Mouse (Mus musculus) megakaryocyte, adult 5-6 weeks (primary cell): ENCODE data around the gene Mgp. TPM values are rescaled to one million over a fixed set of nuclear protein-coding genes. Genes with fewer than 3 reads are reported as not detected.
"Not testable (repeated sequence)": the region's sequence is repeated elsewhere in the genome, so short reads cannot be mapped to it uniquely, and the experiment has no call there.

Experiments used
- ATAC-seq: 2 replicates; pipeline ENCODE4 v1.8.0; 2016; ENCODE audit warnings: mild to moderate bottlenecking, inconsistent platforms; ENCODE audit not compliant: poor library complexity, severe bottlenecking
- total RNA-seq, 2 experiments: library from RNA; stranded (forward) in 1 of 2; stranded (reverse) in 1 of 2; fragments of 153-499, 151-499 nt in 1 of 2; fragments of 221-1000, 200-1000 nt in 1 of 2; gene quantifications; 2 replicates each; pipeline versions ENCODE4 v1.2.3 to v1.2.4; 2015 to 2017

The Mgp gene
- total RNA-seq, 2 experiments from 2014 or later = 0.42 TPM; not detected in 1

DNA sequence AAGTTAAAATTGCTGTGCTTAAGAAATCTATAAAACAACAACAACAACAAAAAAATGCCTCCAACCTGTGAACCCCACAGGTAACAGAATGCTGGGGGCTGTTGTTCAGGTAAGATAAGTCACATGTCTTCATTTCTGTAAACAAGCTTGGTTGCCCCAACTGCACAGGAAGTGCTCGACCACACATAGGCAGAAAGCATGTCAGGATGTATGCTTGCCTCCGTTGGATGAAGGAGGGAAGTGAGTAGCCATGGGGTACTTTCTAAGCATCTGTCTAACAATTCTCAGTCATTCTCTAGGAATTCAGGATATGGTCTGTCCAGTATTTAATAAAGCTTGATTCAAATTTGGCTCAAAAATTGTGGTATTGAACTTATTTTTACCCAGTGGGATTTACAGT lies 23.3 kb upstream of the Mgp start:
- ATAC-seq = peak; percentile 62

DNA sequence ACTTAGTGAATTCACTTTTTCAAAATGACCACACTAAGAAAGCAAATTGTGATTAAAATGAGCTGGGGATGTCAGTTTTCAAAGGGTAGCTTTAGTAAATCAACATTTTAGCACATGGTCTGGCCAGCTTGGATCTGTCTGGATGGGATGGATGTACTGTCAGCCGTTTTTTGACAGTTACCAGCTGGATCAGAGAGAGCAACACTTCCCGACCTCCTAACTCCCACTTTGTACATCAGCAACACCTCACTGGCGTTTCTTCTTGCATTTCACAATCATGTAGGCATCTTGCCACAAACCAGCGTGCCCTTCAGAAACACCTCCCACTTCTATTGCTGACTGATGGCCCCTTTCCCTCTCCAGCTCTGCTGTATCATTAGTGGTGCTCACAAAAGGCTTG lies 22.6 kb upstream of the Mgp start:
- 0 out of 2 replicates have a peak, but pooled peaks have one; percentile 22 for ATAC-seq

DNA sequence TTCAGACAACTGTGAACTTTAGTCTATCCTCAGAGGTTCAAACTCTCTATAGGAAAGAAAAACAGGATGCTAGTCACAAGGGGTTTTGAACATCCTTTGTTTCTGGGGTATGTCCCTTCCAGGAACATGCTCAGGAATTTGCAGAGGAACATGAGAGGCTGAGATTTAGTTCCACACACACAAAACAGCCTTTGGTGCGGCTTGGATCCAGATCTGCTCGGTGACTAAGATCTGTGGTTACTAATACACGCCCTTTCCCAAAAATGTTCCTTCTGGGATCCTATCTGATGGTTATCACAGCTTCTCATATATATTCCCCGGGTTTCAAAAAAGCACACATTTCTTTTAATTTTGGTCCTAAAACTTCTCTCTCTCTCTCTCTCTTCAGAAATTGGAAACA lies 22.2 kb upstream of the Mgp start:
- no peak for ATAC-seq

DNA sequence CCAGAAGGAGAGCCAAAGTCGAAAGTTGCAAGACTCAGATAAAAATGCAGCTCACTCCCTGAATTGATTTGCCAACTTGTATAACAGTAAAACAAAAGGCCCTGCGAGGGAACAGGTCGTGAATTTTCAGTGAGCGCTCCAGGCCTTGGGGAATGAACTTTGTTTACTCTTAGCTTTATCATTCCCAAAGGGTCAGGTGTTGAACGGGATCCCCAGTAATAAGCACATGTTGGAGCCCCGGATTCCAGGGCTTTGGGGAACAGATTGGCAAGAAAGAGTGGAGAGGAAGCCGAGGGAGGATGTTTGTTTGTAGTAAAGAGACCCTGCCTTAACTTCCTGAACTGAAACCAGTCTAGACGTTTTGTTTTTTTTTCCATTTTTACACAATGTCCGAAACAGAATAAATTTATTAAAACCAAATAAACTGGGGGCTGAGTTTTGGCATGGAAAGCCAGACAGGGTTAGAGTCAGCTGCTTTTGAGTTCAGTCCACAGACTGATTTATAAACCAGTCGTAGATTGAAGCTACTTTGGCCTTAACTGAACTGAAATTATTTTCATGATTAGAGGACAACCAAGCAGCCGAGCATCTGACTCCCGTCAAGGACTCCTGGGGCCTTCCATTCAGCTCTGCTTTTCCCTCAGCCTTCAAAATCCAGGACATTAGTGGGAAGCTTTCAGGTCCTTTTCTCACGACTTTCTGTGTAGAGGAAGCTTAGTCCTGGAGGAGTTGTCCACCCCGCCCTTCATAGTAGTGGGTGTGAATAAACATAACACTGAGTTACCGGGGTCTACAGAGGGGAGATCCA lies 19.1 kb upstream of the Mgp start:
- no peak for ATAC-seq

DNA sequence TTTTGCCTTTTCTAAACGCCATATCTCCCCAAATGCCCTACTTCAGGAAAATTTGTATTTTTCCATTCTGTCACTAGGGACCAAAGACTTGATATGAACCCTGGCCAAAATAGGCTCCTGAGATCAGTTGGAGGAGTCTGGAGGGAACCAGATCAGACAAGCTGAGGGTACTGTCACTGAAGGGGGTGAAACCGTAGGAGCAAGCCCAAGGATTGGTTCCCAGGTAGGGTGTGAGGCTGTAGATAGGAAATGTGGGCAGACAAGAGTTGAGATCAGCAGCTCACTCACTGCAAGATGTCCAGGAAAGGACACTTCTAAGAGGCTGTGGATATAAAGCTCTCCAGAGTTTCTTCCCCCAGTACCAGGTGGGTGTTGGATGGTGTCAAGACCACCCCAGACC lies 16.4 kb upstream of the Mgp start:
- no peak for ATAC-seq

DNA sequence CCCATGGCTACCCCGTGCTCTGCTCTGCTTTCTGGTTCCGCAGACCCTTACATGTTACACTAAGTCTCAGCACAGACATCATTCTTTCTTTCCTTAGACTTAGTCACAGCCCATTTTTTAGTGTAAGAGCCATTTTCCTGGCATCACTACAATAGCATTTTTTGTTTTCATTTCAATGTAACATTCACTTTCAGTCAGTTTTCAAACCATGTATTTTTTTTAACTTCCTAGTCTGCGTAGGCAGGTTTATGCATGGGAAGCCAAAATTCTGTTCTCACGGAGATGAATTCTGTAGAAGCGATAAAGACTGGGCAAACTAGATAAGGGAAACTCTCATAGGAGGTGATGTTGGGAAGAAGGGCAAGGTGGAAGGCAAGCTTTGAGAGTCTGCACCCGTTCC lies 13.9 kb upstream of the Mgp start:
- no peak for ATAC-seq

DNA sequence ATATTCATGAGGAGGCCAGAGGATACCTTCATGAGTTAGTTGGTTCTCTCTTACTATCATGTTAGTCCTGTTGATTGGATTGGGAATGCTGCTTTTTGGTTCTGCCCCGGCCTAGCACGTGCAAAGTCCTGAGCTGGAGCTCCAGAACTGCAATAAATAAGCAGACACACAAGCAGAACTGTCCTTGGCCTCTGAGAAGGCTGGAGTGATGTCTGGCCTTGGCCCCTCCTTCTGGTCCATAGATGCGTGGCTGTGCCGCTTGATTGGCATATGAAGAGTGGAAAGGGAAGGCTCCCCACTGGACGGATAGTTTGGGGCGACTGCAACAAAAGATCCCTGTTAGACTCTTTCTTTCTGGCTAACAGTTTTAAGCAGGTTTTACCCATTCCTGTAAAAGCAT lies 13.4 kb upstream of the Mgp start:
- ATAC-seq = no peak

DNA sequence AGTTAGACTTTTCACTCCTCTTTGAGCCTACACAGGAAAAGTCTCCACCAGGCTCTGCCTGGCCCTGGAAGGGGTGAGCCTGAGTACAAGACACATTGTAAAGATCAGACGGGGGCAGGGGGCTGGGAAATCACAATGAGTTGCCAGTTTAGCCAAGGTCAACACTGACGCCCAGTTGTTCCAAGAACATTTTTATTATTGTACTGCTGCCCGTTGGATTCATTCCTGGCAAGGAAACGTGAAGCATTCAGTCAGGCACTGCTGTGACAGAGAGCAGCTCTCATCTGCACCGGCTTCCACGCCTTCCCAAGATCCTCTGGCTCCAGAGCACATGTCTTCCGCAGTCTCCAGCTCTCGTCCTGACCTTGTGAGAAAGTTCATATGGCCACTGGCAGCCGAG lies 12.2 kb upstream of the Mgp start:
- no peak for ATAC-seq

DNA sequence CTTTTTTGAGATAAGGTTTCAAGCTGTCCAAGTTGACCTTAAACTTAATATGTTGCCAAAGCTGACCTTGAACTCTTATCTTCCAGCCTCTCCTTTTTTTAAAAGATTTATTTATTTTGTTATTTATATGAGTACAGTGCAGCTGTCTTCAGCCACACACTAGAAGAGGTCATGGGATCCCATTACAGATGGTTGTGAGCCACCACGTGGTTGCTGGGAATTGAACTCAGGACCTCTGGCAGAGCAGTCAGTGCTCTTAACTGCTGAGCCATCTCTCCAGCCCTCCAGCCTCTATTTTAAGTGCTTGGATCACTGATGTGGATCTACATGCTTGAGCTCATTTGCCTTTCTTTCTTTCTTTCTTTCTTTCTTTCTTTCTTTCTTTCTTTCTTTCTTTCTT lies 9.1 kb upstream of the Mgp start:
- not testable (repeated sequence) for ATAC-seq

DNA sequence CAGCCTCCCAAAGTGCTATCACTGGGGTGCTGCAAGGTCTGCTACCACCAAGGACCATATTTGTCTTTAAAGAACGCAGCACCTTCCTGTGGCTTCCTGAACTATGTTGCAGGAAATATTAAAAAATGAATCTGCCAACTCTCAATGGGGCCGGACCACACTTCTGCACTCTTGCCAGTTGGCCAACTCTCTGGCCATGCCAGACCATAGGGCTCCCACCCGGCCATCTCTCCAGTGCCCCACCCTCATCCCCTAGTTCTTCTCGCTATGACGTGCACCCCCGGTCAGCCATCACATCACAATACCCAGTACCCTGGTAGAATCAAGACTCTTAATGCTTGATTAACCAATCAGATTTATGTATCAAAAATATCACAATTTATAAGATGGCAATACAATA lies 8.3 kb upstream of the Mgp start:
- ATAC-seq = no peak

DNA sequence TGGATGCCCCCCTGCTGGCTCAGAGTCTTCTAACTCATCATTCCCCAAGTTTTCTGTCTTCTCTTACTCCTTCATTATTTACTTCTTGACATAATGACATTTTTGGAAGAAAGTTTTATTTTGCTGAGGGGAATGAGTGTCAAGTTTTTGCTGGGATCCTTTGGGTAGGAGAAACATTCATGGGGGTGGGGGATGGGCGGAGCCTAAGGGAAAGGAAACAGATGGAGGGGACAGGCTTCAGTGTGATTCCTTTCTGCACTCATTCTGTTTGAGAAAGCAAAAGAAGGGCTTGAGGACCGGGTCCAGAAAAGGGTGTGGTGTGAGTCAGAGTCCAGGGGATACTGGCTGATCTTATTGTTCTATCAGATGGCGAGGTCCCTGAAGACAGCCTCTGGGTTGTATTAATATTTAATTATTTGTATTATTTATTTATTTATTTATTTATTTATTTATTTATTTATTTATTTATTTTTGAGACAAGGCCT lies 7.8 kb upstream of the Mgp start:
- ATAC-seq = no peak

DNA sequence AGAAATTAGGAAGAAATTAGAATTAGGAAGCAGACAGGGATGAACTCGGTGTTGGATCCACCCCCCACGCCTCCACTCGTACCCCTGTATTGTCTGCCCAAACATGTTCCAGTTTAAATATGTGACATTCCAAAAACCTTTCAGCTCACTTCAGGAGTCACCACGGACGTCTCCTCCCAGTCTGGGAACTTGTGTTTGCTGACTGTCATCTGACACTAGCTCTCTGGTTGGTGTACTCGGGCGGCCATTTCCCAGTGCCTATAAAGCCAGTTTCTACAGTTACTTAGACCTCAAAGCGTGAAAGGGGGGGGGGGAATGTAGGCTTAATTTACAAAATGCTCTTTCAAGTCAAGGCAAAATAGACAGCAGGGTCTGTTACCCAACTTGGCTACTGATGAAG lies 6.1 kb upstream of the Mgp start:
- no peak for ATAC-seq

DNA sequence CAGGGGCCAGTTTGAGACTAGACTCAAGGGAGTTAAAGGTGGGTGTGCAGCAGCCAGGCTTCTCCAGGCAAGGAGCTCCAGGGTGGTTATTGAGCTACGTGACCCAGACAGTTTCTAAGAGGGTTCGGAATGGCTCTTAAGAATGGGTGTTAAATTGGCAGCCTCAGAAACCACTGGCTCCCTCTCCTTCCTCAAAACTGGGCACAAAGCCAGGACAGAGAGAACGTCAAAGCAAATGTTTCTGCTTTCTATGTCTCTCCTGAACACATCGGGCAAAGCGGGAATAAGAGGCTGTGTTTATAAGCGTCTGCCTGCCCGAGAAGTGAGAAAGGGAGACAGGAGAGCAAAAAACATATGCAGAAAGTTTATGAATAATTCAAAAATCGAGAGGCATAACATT lies 1.0 kb downstream of the Mgp start:
- ATAC-seq = no peak

DNA sequence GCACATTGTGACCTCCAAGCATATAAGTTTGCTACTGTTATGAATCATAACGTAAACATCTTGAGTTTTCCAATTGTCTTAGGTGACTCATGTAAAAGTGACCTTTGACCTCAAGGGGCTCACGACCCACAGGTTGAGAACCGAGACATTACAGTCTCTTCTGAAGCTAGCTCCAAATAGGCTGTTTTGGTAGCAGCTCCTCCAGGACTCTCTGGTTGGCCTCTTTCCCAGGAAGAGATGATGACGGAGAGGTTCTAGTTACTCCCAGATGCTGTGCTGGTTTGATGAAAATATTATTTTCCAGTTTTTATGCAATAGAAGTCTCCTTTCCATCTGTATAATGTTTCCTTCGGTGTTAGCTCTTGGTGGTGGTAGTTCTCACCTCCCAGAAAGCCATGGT lies 6.7 kb downstream of the Mgp start:
- ATAC-seq = no peak

DNA sequence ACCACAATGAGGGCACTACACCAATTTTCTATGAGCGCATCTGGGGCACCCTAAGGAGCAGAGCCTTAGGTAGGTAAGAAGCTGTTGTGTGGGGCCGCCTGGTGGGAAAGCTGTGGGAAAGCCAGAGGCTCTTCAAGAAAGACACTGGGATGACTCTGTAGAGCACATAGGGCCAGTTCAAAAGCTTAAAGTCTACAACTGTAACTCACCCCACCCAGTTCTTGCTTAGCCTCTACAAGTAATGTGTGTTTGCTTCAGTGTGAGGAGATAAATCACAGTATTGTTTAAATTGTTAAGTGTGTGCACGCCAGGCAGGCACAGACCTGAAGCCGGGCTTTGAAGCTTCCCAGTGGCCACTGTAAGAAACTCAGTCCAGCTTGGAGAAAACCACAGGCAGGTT lies 9.5 kb downstream of the Mgp start:
- ATAC-seq = no peak

DNA sequence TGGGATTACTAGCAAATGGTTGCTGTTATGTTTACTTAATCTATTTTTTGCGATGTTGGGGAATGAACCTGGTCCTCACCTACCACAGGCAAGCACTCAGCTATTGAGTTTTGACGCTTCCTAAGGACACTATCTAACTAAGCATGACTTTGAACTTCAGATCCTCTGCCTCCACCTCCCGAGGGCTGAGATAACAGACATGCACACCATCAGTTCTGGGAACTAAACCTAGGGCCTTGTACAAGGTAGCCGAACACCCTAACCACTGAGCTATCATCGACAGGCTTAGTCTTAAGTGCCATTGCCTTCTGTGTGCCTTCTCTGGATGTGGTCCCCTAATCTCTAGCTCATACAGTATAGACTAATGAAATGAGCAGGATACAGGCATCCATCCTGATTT lies 10.3 kb downstream of the Mgp start:
- no peak for ATAC-seq

DNA sequence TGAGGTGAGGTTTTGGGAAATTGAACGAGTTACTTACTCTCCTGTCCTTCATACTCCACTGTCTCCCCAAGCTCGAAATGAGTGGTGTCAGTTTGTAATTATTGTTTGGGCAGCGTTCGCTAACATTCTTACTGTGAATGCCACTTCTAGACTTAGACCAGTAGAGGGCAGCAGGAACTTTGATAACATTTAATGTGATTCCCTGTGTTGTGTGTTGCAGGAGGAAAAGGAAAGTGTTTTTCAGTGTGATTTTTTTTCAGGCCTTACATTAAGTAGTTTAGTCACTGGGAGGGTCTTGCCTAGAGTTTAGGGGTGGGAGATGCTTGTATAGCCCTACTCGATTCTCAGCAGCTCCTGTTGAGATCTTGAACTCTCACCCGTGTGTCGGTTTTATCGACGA lies 14.6 kb downstream of the Mgp start:
- ATAC-seq = peak; percentile 64

DNA sequence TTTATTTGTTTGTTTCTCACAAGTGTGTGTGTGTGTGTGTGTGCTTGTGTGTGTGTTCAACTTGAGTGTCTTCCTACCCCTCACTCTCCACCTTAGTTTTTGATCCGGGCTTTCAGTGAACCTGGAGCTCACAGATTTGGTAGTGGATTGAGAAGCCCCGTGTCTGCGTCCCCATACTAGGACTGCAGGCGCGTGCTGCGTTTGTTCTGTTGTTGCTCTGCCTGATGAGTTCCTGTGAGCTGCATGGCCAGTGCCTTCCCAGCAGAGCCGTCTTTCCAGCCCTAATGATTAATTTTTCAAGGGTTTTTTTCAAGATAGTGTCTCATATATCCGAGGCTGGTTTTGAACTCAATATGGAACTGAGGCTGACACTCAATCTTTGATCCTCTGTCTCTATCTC lies 17.2 kb downstream of the Mgp start:
- no peak for ATAC-seq

DNA sequence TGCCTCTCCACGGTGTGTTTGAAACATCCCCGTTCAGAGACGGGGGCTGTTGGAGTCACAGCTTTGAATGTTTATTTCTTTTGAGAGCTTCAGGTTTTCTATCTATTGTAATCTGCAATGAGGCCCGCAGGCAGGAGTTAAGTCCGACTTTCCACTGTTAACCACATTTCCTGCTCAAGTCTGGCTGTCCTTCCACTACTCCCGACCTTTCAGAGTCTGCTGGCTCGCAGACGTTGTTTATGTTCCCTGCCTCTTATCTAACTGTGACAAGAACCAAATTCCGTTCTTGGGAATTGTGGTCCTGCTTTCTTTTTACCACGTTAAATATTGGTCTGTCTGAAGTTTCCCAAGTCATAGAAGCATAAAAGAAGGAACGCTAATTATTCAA lies 17.8 kb downstream of the Mgp start:
- no peak for ATAC-seq

DNA sequence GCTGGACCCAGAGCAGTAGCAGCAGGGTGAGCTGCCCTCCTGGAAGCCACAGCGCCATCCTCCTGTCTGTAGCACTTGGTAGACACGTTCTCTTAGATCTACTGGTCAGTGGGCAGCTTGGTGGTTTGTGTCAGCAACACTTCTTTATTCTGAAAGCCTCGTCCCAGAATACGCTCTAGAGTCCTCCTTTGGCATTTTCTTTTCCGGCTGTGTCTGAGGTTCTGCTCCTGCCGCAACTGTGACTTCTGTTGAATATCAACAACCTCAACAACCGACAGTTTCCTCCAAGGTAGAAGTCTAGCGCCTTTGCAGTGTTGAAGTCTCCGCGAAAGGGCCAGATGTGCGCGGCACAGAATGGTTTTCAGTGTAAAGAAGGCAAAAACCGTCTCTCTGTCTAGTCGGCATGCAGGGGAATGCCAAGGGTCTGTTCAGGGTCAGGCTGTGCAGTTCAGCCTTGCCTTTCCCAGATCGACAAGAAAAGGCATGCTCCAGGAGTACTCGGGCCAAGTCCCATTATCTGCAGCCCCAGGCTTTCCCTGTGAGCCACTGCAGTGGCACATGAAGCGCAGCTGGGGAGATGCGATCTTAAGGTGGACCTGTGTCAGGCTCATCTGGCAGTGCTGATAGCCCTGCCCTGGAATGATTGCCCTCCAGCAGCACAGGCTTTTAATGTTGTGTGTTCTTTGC lies 18.3 kb downstream of the Mgp start, which contains the start of gene Art4:
TSS of gene Art4 (minus strand) at position 548 of the 687 bp plus-strand sequence.
- peak; percentile 56 for ATAC-seq

DNA sequence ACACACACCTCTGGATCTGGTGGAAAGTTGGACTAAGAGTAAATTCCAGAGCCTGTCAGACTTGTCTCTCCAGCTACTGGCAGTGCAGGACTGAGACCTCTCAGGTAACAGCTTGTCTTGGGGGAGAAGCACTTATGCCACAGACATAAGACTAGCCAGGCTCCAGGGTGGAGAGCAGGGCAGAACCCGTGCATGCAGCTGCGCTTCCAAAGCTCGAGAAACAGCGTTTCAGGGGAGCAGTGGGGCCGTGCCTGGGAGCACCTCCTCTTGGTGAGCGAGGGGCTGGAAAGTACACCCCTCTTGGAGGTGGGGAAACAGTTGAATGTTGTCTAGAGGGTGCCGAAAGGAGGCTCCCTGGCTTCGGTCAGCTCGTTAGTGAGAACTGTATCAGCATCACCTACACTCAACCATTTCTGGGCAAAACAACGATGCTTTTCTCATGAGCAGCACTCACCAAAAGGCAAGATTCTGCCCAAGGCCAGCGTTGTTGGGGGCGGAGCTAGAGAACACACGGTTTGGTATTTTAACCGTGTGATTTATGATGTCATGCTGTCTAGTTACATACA lies 19.5 kb downstream of the Mgp start:
- no peak for ATAC-seq

DNA sequence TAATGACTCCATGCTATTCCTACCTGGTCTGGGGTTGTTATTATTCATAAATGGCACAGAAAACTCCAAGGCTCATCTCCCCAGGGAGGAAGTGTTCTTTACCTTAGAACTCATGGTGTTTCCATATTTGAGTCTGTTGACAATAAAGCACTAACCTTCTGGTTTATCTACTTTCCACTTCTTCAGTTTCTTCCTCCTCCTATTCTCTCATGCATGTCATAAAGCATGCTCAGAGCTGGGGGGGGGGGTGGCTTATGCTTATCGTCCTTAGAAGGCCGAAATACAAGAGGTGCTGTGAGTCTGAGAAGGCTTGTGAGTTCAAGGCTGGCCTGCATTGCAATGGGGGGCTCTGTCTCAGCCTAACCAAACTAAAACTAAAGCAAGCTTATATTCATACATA lies 20.4 kb downstream of the Mgp start:
- no peak for ATAC-seq
